Mouse (Mus musculus): Measurements from ENCODE around the gene Asb8. TPM values are rescaled to one million over a fixed set of nuclear protein-coding genes. Genes with fewer than 3 reads are reported as not detected.

Asb8 gene
- polyA plus RNA-seq, 1 experiment from 2014 or later, result 31.3 TPM

DNA sequence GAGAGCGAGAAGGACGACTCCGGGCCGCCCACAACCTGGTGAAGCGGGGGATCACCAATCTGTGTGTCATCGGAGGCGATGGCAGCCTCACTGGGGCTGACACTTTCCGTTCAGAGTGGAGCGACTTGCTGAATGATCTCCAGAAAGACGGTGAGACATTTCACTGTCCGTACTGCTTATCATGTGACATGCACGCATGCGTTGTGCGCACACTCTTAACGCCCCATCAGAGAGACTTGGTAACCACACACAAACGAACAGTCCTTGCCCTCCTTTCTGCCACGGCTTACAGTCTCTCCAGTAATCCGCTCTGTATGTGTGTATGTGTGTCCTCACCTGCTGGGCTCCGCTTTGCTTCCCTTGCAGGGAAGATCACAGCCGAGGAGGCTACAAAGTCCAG, 44.6 kb downstream of the Asb8 start:
- no peaks in the 10 kb centered on the region for H3K4me1 ChIP-seq (replicated peaks; ENCODE audit: control insufficient read depth, insufficient read depth)
- no peak overlapping the region for H3K27ac ChIP-seq (replicated peaks)
- 96% methylated on average over 20 of the region's 20 CpGs for WGBS
- no peaks in the 10 kb centered on the region for H3K9me3 ChIP-seq (ENCODE audit: control insufficient read depth, low read length)
- no peak for TF ChIP-seq CTCF (IDR thresholded peaks at IDR 0.05; ENCODE audit: low read depth)
- no peak for TF ChIP-seq EP300 (optimal IDR thresholded peaks at IDR 0.05)
- no peak for DNase-seq (ENCODE audit: low spot score)
- ATAC-seq (ENCODE audit: low FRiP score, low TSS enrichment), result no peak
- no peak overlapping the region for H3K4me2 ChIP-seq (replicated peaks; ENCODE audit: low read depth)
- H3K4me3 ChIP-seq (ENCODE audit: low read depth, low read length), result no peak overlapping the region
- H3K36me3 ChIP-seq (ENCODE audit: control insufficient read depth, insufficient read depth, low read length), result peaks cover 17% of the 10 kb centered on the region
- H3K9ac ChIP-seq (ENCODE audit: low read length), result no peak overlapping the region
- no peaks in the 10 kb centered on the region for H3K27me3 ChIP-seq (ENCODE audit: control insufficient read depth, insufficient read depth, low read length)

DNA sequence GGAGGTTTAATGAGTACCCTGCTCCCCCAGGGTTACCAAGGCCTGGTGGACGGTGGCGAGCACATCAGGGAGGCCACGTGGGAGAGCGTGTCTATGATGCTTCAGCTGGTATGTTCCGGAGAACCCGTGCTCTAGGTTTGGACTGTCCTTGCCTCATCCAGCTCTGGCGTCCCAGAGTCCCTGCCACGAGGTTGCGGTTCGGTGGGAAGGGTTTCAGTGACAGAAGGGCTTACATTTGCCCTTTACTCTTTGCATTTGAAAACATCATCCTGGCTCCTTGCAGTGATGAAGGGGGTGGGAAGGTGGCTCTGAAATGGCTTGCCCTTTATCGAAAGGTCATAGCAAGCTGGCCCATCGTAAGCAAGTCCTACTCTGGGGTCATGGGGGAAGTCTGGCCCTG, 46.1 kb downstream of the Asb8 start:
- DNase-seq (ENCODE audit: low spot score) (no peak), ATAC-seq (ENCODE audit: low FRiP score, low TSS enrichment) (no peak)
- no peak for TF ChIP-seq CTCF (IDR thresholded peaks at IDR 0.05; ENCODE audit: low read depth)
- no peak for TF ChIP-seq EP300 (optimal IDR thresholded peaks at IDR 0.05)
- peaks cover 17% of the 10 kb centered on the region for H3K36me3 ChIP-seq (ENCODE audit: control insufficient read depth, insufficient read depth, low read length)
- no peak overlapping the region for H3K4me2 ChIP-seq (replicated peaks; ENCODE audit: low read depth)
- no peaks in the 10 kb centered on the region for H3K9me3 ChIP-seq (ENCODE audit: control insufficient read depth, low read length)
- no peak overlapping the region for H3K27ac ChIP-seq (replicated peaks)
- H3K4me1 ChIP-seq (replicated peaks; ENCODE audit: control insufficient read depth, insufficient read depth), result no peaks in the 10 kb centered on the region
- H3K4me3 ChIP-seq (ENCODE audit: low read depth, low read length), result no peak overlapping the region
- WGBS, result 85% methylated on average over 12 of the region's 12 CpGs
- no peak overlapping the region for H3K9ac ChIP-seq (ENCODE audit: low read length)
- no peaks in the 10 kb centered on the region for H3K27me3 ChIP-seq (ENCODE audit: control insufficient read depth, insufficient read depth, low read length)

DNA sequence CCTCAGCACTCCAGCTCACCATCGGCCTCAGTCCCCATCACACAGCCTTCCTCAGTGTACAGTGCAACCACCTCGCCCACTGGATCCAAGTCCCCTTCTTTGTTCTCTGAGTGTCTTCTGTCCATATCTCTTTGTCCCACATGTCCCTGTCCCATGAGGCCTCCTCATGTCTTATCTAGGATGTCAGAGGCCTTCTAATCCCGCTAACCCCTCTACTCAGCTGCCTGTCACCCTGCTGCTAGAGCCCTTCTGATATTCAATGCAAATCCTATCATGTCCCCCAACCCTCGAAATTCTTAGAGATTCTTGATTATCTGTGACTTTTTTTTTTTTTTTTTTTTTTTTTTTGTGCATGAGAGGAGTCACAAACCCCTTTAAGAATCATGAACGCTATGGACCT, 49.1 kb downstream of the Asb8 start:
- WGBS, result 85% methylated on average over 5 of the region's 5 CpGs
- H3K4me2 ChIP-seq (replicated peaks; ENCODE audit: low read depth), result no peak overlapping the region
- TF ChIP-seq EP300 (optimal IDR thresholded peaks at IDR 0.05) (no peak), CTCF (IDR thresholded peaks at IDR 0.05; ENCODE audit: low read depth) (no peak)
- no peak for DNase-seq (ENCODE audit: low spot score)
- H3K9ac ChIP-seq (ENCODE audit: low read length), result no peak overlapping the region
- H3K36me3 ChIP-seq (ENCODE audit: control insufficient read depth, insufficient read depth, low read length), result peaks cover 4% of the 10 kb centered on the region; the same call in 1 of the 2 replicates
- H3K4me1 ChIP-seq (replicated peaks; ENCODE audit: control insufficient read depth, insufficient read depth), result no peaks in the 10 kb centered on the region
- no peak overlapping the region for H3K27ac ChIP-seq (replicated peaks)
- no peaks in the 10 kb centered on the region for H3K9me3 ChIP-seq (ENCODE audit: control insufficient read depth, low read length)
- ATAC-seq (ENCODE audit: low FRiP score, low TSS enrichment), result no peak
- no peak overlapping the region for H3K4me3 ChIP-seq (ENCODE audit: low read depth, low read length)
- no peaks in the 10 kb centered on the region for H3K27me3 ChIP-seq (ENCODE audit: control insufficient read depth, insufficient read depth, low read length)

DNA sequence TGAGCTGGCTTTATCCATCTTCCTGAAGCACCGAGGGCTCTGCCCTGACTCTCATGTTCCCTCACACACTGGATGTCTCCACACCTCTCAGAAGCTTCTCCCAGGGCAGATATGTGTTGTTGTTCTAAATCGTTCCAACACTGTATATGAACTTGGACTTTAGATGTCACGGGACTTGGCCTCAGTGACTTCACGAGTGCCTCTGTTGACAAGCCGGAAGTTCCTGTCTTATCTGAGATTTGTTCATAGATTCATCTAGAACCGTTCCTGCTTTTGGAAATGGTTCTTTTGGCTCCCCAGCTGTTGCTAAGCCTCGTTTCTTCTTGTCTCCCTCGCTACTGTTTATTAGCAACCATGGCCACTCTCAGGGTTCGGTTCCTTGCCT, 49.7 kb downstream of the Asb8 start:
- Histone ChIP-seq H3K9me3 (ENCODE audit: control insufficient read depth, low read length) (no peaks in the 10 kb centered on the region), H3K4me2 (replicated peaks; ENCODE audit: low read depth) (no peak overlapping the region), H3K27ac (replicated peaks) (no peak overlapping the region), H3K4me1 (replicated peaks; ENCODE audit: control insufficient read depth, insufficient read depth) (no peaks in the 10 kb centered on the region), H3K36me3 (ENCODE audit: control insufficient read depth, insufficient read depth, low read length) (peaks cover 1% of the 10 kb centered on the region; the same call in 1 of the 2 replicates), H3K4me3 (ENCODE audit: low read depth, low read length) (no peak overlapping the region), H3K27me3 (ENCODE audit: control insufficient read depth, insufficient read depth, low read length) (no peaks in the 10 kb centered on the region), H3K9ac (ENCODE audit: low read length) (no peak overlapping the region)
- DNase-seq (ENCODE audit: low spot score), result no peak
- TF ChIP-seq CTCF (IDR thresholded peaks at IDR 0.05; ENCODE audit: low read depth) (no peak), EP300 (optimal IDR thresholded peaks at IDR 0.05) (no peak)
- 82% methylated on average over 9 of the region's 9 CpGs for WGBS
- ATAC-seq (ENCODE audit: low FRiP score, low TSS enrichment), result no peak

DNA sequence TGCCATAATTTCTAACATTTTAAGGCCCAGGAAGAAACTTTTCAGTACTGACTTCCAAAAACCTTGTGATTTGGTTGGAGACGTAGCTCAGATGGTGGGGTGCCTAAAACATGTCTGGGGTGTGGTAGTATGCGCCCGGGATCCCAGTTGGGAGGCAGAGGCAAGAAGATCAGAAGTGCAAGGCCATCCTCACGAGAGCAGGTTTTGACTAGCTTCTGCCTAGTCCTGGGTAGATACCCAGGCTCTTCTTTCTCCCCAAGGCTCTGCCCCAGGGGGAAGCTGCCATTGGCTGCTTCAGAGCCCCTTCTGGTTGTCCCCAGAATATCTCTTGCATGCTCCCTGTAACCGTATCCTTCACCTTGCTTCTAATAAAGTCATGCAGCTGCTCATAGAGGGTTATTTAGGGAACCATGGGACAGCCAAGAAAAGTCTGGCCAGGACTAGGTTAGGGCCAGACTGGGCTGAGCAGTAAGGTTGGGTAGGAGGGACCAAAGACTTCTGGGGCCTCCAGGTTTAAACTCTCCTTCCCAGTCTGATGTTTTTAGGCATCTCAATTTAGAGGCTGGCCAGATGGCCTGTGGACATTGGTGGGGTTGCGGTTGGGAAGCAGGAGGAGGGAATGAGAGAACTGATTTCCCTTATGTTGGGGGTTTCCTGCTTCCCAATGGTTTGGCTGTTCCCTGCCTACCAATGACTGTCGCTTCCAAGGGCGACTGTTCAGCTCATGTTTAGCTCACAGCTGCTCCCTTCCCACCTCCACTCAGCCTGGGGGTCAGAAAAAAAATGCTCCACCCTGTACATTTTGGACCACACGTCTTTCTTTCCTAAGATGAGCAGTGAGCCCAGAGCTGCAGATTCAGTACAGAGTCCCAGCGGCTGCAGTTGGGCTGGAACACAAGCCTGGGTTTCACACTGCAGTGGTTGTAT, 50.3 kb downstream of the Asb8 start:
- no peak overlapping the region for H3K4me3 ChIP-seq (ENCODE audit: low read depth, low read length)
- no peaks in the 10 kb centered on the region for H3K4me1 ChIP-seq (replicated peaks; ENCODE audit: control insufficient read depth, insufficient read depth)
- H3K9me3 ChIP-seq (ENCODE audit: control insufficient read depth, low read length), result no peaks in the 10 kb centered on the region
- H3K27me3 ChIP-seq (ENCODE audit: control insufficient read depth, insufficient read depth, low read length), result no peaks in the 10 kb centered on the region
- no peak overlapping the region for H3K27ac ChIP-seq (replicated peaks)
- ATAC-seq (ENCODE audit: low FRiP score, low TSS enrichment), result no peak
- WGBS, result 85% methylated on average over 10 of the region's 10 CpGs
- no peak overlapping the region for H3K4me2 ChIP-seq (replicated peaks; ENCODE audit: low read depth)
- H3K36me3 ChIP-seq (ENCODE audit: control insufficient read depth, insufficient read depth, low read length), result no peaks in the 10 kb centered on the region; the same call in 1 of the 2 replicates
- TF ChIP-seq CTCF (IDR thresholded peaks at IDR 0.05; ENCODE audit: low read depth) (no peak), EP300 (optimal IDR thresholded peaks at IDR 0.05) (no peak)
- no peak for DNase-seq (ENCODE audit: low spot score)
- H3K9ac ChIP-seq (ENCODE audit: low read length), result no peak overlapping the region

Data from stomach, postnatal 0 days (tissue).